Mouse (Mus musculus) stomach, postnatal 0 days (tissue): ENCODE measurements around the gene Unc5a. TPM values are rescaled to one million over a fixed set of nuclear protein-coding genes. Genes with fewer than 3 reads are reported as not detected.

Experiments
- ATAC-seq: fragments of 200-750 bp; cut with Nextera tagmentation; 2 replicates; pipeline ENCODE4 v1.8.0; 2017; ENCODE audit not compliant: low FRiP score, low TSS enrichment
- DNase-seq: peaks from one replicate; pipeline ENCODE4 v3.0.0-alpha.2; 2016; ENCODE audit warnings: low spot score
- H3K27ac ChIP-seq: fragments of 300-500 bp; sonication (generic); replicated peaks from 2 replicates; pipeline ENCODE4 v1.5.1; 2014; ENCODE audit warnings: mild to moderate bottlenecking, control low read depth
- H3K27me3 ChIP-seq: fragments of 300-500 bp; sonication (generic); 2 replicates; pipeline ENCODE4 v1.6.1; 2014; ENCODE audit warnings: low read length; ENCODE audit not compliant: control insufficient read depth, insufficient read depth
- H3K36me3 ChIP-seq: fragments of 300-500 bp; sonication (generic); 2 replicates; pipeline ENCODE4 v1.6.1; 2014; ENCODE audit warnings: low read length, mixed read lengths; ENCODE audit not compliant: control insufficient read depth, insufficient read depth
- H3K4me1 ChIP-seq: fragments of 300-500 bp; sonication (generic); replicated peaks from 2 replicates; pipeline ENCODE4 v1.6.1; 2014; ENCODE audit warnings: antibody characterized with exemption; ENCODE audit not compliant: control insufficient read depth, insufficient read depth
- H3K4me2 ChIP-seq: fragments of 300-500 bp; sonication (generic); replicated peaks from 2 replicates; pipeline ENCODE4 v1.6.1; 2014; ENCODE audit warnings: low read depth, mild to moderate bottlenecking, control low read depth, moderate library complexity
- H3K4me3 ChIP-seq: fragments of 300-500 bp; sonication (generic); 2 replicates; pipeline ENCODE4 v1.5.1; 2014; ENCODE audit warnings: low read depth, low read length, control low read depth
- H3K9ac ChIP-seq: fragments of 300-500 bp; sonication (generic); 2 replicates; pipeline ENCODE4 v1.6.1; 2014; ENCODE audit warnings: mild to moderate bottlenecking, low read length, control low read depth, mixed read lengths
- H3K9me3 ChIP-seq: fragments of 300-500 bp; sonication (generic); 2 replicates; pipeline ENCODE4 v1.6.1; 2016; ENCODE audit warnings: low read length; ENCODE audit not compliant: control insufficient read depth
- CTCF ChIP-seq: IDR thresholded peaks from 2 replicates; pipeline ENCODE4 v1.5.1; 2016; ENCODE audit warnings: antibody characterized with exemption, low read depth, mild to moderate bottlenecking, moderate library complexity
- EP300 ChIP-seq: optimal IDR thresholded peaks from 2 replicates; pipeline ENCODE3; 2016; ENCODE audit warnings: antibody characterized with exemption
- WGBS: fragments of 180-500 bp; shearing (Covaris S2); extraction: QIAGEN DNeasy Blood & Tissue Kit; methylation state at CpG from one replicate; pipeline ENCODE4 v1.1.7; 2014; 5-methylcytosine and 5-hydroxymethylcytosine counted together
- polyA plus RNA-seq: library from polyadenylated mRNA; unstranded; fragments of >200 nt; fragmentation: Nextera tagmentation; extraction: Ambion mirVana; gene quantifications from 2 replicates; pipeline ENCODE4 v1.2.1, GENCODE M21; 2015

Gene Unc5a
- polyA plus RNA-seq, 1 experiment from 2014 or later, result 0.89 TPM

DNA sequence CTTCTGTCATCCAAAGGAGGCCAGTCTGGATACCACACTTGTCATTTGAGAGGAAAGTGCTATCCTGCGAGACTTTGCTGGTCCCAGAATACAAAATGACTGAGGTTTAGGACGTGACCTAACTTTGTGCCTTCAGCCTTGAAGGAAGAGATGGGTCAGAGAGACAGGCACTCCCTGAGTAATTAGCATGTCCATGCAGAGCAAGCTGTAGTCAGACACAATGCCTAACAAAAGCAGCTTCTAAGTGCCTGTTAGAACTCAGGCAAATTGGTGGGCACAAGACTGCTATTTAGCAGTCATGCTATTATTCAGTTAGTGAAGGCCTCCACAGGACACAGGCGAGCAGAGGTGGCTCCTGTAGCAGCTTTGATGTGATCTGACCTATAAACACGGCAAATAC is 73.0 kb downstream of the Unc5a start:
- H3K9ac ChIP-seq, result no peak overlapping the region
- H3K36me3 ChIP-seq, result no peaks in the 10 kb centered on the region
- H3K27me3 ChIP-seq, result no peaks in the 10 kb centered on the region
- no peak for DNase-seq
- no peaks in the 10 kb centered on the region for H3K4me1 ChIP-seq
- no peak overlapping the region for H3K4me2 ChIP-seq
- no peaks in the 10 kb centered on the region for H3K9me3 ChIP-seq
- no peak overlapping the region for H3K4me3 ChIP-seq
- WGBS, result 73% methylated on average over 4 of the region's 4 CpGs
- TF ChIP-seq CTCF, result no peak
- TF ChIP-seq EP300, result no peak
- no peak overlapping the region for H3K27ac ChIP-seq
- no peak for ATAC-seq

DNA sequence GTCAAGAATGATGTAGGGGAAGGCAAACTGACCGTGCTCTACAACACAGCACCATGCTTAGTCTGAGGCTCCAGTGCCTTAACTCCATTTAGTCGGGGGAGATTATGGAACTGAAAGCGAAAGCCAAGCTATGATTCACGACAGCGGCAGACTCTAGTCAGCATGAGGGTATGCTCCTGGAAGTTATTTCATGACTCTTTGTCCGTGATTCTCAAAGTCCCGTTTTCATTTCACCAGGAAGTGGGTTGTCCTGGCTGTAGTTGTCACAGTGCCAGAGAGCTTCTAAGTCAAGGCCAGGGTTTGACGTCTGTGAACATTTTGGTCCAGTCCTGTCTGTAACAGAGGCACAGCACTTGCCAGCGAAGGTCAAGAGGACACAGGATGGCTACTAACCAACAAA is 73.5 kb downstream of the Unc5a start:
- no peak overlapping the region for H3K27ac ChIP-seq
- ATAC-seq, result no peak
- no peak overlapping the region for H3K9ac ChIP-seq
- no peaks in the 10 kb centered on the region for H3K27me3 ChIP-seq
- WGBS, result 59% methylated on average over 9 of the region's 9 CpGs
- no peak for DNase-seq
- TF ChIP-seq EP300, result no peak
- no peak for TF ChIP-seq CTCF
- no peaks in the 10 kb centered on the region for H3K4me1 ChIP-seq
- no peaks in the 10 kb centered on the region for H3K36me3 ChIP-seq
- no peak overlapping the region for H3K4me3 ChIP-seq
- no peaks in the 10 kb centered on the region for H3K9me3 ChIP-seq
- H3K4me2 ChIP-seq, result no peak overlapping the region

DNA sequence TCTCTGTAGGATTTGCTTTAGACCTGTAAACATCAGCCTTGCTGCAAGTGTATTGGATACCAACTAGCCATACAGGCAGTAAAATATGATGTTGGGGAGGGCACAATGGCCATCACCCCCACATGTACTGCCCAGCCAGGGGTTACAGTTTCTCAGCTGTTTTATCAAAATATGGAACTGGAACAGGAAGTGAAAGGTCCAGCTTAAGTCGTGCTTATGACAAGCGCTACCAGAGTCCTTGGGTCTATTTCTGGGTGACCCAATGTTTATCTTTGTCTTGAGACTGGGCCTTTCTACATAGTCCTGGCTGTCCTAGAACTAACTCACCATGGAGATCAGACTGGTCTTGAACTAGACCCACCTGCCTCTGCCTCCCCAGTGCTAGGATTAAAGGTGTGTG is 75.0 kb downstream of the Unc5a start:
- DNase-seq, result no peak
- Histone ChIP-seq H3K27me3 (no peaks in the 10 kb centered on the region), H3K36me3 (peaks cover 5% of the 10 kb centered on the region; the same call in 1 of the 2 replicates), H3K27ac (no peak overlapping the region), H3K9me3 (no peaks in the 10 kb centered on the region), H3K4me2 (no peak overlapping the region), H3K4me3 (no peak overlapping the region), H3K9ac (no peak overlapping the region), H3K4me1 (no peaks in the 10 kb centered on the region)
- 85% methylated on average over 2 of the region's 2 CpGs for WGBS
- no peak for TF ChIP-seq CTCF
- TF ChIP-seq EP300, result no peak
- ATAC-seq, result no peak

DNA sequence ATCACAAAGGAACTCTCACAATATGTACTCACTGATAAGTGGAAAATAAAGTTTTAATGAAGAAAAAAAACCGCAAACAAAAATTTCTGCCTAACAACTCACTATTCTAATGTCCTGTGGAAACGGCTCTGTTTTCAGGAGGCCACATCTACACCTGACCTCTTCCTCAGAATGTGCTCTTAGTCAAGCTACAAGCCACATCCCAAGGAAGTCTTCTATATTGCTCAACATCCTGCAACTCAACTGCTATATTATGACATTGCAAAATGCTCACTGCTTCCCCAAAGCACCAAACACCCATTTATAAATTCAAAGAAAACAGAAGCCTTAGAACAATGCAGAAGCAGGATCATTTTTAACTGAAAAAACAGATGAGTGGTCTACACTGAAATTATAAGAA is 90.8 kb downstream of the Unc5a start:
- TF ChIP-seq EP300, result no peak
- TF ChIP-seq CTCF, result no peak
- no peak overlapping the region for H3K4me2 ChIP-seq
- no peak overlapping the region for H3K4me3 ChIP-seq
- peaks cover 3% of the 10 kb centered on the region; the same call in 1 of the 2 replicates for H3K36me3 ChIP-seq
- no peak for DNase-seq
- no peak overlapping the region for H3K27ac ChIP-seq
- no peaks in the 10 kb centered on the region for H3K27me3 ChIP-seq
- no peak overlapping the region for H3K9ac ChIP-seq
- no peaks in the 10 kb centered on the region for H3K9me3 ChIP-seq
- ATAC-seq, result no peak
- H3K4me1 ChIP-seq, result no peaks in the 10 kb centered on the region
- WGBS, result 93% methylated on average over 2 of the region's 2 CpGs

DNA sequence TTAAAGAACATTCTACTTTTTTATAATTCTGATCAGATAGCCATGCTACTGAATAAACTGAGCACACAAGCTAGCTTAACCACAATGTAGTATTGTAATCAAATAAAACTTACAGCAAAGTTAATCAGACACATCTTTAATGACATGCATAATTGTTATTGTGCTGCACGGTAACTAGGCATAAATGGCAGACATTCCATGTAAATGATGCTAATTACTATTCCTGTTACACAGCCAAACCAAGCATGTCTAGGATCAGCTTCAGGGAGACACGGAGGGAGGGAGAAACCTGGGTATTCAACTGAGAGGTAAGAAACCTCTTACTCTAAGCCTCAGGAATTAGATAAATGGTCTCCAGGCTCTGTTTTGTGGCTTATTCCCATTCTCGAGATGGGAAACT is 98.5 kb downstream of the Unc5a start:
- no peak for TF ChIP-seq EP300
- TF ChIP-seq CTCF, result no peak
- Histone ChIP-seq H3K36me3 (no peaks in the 10 kb centered on the region), H3K27me3 (no peaks in the 10 kb centered on the region), H3K4me1 (no peaks in the 10 kb centered on the region), H3K27ac (no peak overlapping the region), H3K4me2 (no peak overlapping the region), H3K9me3 (no peaks in the 10 kb centered on the region), H3K9ac (no peak overlapping the region), H3K4me3 (no peak overlapping the region)
- DNase-seq, result no peak
- ATAC-seq, result no peak
- WGBS, result 84% methylated on average over 3 of the region's 3 CpGs

Other genes with a start within 250 kb of the Unc5a start
- gene Cdhr2, start 247.9 kb upstream of the Unc5a start, polyA plus RNA-seq, result 1.8 and 3.1 TPM in 2 replicates
- 0.27 and 0.31 TPM in 2 replicates for gene Gprin1, start 199.5 kb upstream of the Unc5a start, polyA plus RNA-seq
- gene Sncb, start 182.8 kb upstream of the Unc5a start, polyA plus RNA-seq, result 0.29 and 0.61 TPM in 2 replicates
- gene Eif4e1b, start 165.4 kb upstream of the Unc5a start, polyA plus RNA-seq, result not detected in 2 replicates
- 15.4 and 16.8 TPM in 2 replicates for gene Tspan17, start 160.0 kb upstream of the Unc5a start, polyA plus RNA-seq
- 0.69 TPM in 2 replicates for gene Hk3, start 72.0 kb downstream of the Unc5a start, polyA plus RNA-seq
- gene Uimc1, start 150.9 kb downstream of the Unc5a start, polyA plus RNA-seq, result 16.7 and 17.0 TPM in 2 replicates
- 5.0 and 6.4 TPM in 2 replicates for gene Zfp346, start 155.9 kb downstream of the Unc5a start, polyA plus RNA-seq
- not detected in 2 replicates for gene Gm17617, start 184.1 kb downstream of the Unc5a start, polyA plus RNA-seq
- gene Fgfr4, start 203.2 kb downstream of the Unc5a start, polyA plus RNA-seq, result 1.4 and 1.6 TPM in 2 replicates